Mouse (Mus musculus) layer of hippocampus, adult 9-11 months (tissue): ENCODE data around the gene Klk4.
A peak's percentile ranks its signal among the peaks of the same experiment; 100 is the strongest.

Source experiments
- DNase-seq: peaks from one replicate; pipeline ENCODE4 v3.0.0; 2022

Klk4 gene

GRCm38 (mm10) chr7:43880912-43881311 is at the start of gene Klk4:
Gene Klk4 (plus strand): TSS chr7:43881160.
- DNase-seq = no peak

- DNase-seq = no peak
These were observed 39.3 kb upstream of the Klk4 start, which contains the start of gene Klk5 for GRCm38 (mm10) chr7:43841701-43842100. Gene Klk5 (plus strand): TSS chr7:43841971.

- no peak for DNase-seq
These were observed 37.2 kb upstream of the Klk4 start for GRCm38 (mm10) chr7:43843801-43844200.

GRCm38 (mm10) chr7:43851616-43852015 is 29.3 kb upstream of the Klk4 start:
- no peak for DNase-seq

GRCm38 (mm10) chr7:43854642-43855380 is 26.1 kb upstream of the Klk4 start:
- no peak for DNase-seq

- DNase-seq = no peak
These were observed 25.3 kb upstream of the Klk4 start for GRCm38 (mm10) chr7:43855709-43856108.

- DNase-seq = no peak
These were observed 24.7 kb upstream of the Klk4 start for GRCm38 (mm10) chr7:43856307-43856706.

- no peak for DNase-seq
These were observed 23.5 kb upstream of the Klk4 start for GRCm38 (mm10) chr7:43857501-43857900.

- no peak for DNase-seq
These were observed 20.5 kb upstream of the Klk4 start for GRCm38 (mm10) chr7:43860411-43860810.

- peak; percentile 47 for DNase-seq
These were observed 7.7 kb upstream of the Klk4 start for GRCm38 (mm10) chr7:43873237-43873636.

GRCm38 (mm10) chr7:43873674-43874073 is 7.3 kb upstream of the Klk4 start:
- no peak for DNase-seq

- DNase-seq = no peak
These were observed 6.0 kb upstream of the Klk4 start for GRCm38 (mm10) chr7:43874868-43875375.

- DNase-seq = no peak
These were observed 4.5 kb upstream of the Klk4 start for GRCm38 (mm10) chr7:43876444-43876843.

GRCm38 (mm10) chr7:43878281-43878680 is 2.7 kb upstream of the Klk4 start:
- DNase-seq = no peak

GRCm38 (mm10) chr7:43882346-43882745 is 1.4 kb downstream of the Klk4 start:
- DNase-seq = no peak

GRCm38 (mm10) chr7:43882811-43883210 is 1.9 kb downstream of the Klk4 start:
- no peak for DNase-seq

- peak; percentile 16 for DNase-seq
These were observed 2.6 kb downstream of the Klk4 start for GRCm38 (mm10) chr7:43883547-43883946.

GRCm38 (mm10) chr7:43891365-43891764 is 10.4 kb downstream of the Klk4 start:
- DNase-seq = no peak

GRCm38 (mm10) chr7:43891788-43892187 is 10.8 kb downstream of the Klk4 start:
- DNase-seq = no peak

GRCm38 (mm10) chr7:43894836-43895235 is 13.9 kb downstream of the Klk4 start:
- peak; percentile 81 for DNase-seq

- DNase-seq = no peak
These were observed 33.9 kb downstream of the Klk4 start for GRCm38 (mm10) chr7:43914821-43915220.

- DNase-seq = no peak
These were observed 37.5 kb downstream of the Klk4 start for GRCm38 (mm10) chr7:43918426-43918825.

GRCm38 (mm10) chr7:43918871-43919270 is 37.9 kb downstream of the Klk4 start:
- no peak for DNase-seq

- DNase-seq = peak; percentile 37
These were observed 38.8 kb downstream of the Klk4 start for GRCm38 (mm10) chr7:43919559-43920451.
